Mouse (Mus musculus) intestine, postnatal 0 days (tissue): ENCODE measurements at regions not wholly inside any gene's neighbourhood (a gene's known extent, or its start where the extent isn't known, plus 50 kb on each side); places are given as distances from the start of the nearest gene placed in this dataset.

ENCODE experiments used
- ATAC-seq: fragments of 200-750 bp; cut with Nextera tagmentation; 2 replicates; pipeline ENCODE4 v1.8.0; 2017; ENCODE audit warnings: mild to moderate bottlenecking, moderate TSS enrichment, moderate library complexity
- H3K27ac ChIP-seq: fragments of 300-500 bp; sonication (generic); 2 replicates; pipeline ENCODE4 v1.5.1; 2014; ENCODE audit warnings: mild to moderate bottlenecking, low read depth, low read length, moderate library complexity
- H3K27me3 ChIP-seq: fragments of 300-500 bp; sonication (generic); replicated peaks from 2 replicates; pipeline ENCODE4 v1.6.1; 2014; ENCODE audit warnings: low read length, mixed read lengths; ENCODE audit not compliant: control insufficient read depth, insufficient read depth
- H3K36me3 ChIP-seq: fragments of 300-500 bp; sonication (generic); 2 replicates; pipeline ENCODE4 v1.6.1; 2014; ENCODE audit warnings: mild to moderate bottlenecking, moderate library complexity; ENCODE audit not compliant: control insufficient read depth, insufficient read depth
- H3K4me1 ChIP-seq: fragments of 300-500 bp; sonication (generic); replicated peaks from 2 replicates; pipeline ENCODE4 v1.6.1; 2014; ENCODE audit warnings: antibody characterized with exemption, low read length, mixed read lengths; ENCODE audit not compliant: control insufficient read depth, insufficient read depth
- H3K4me2 ChIP-seq: fragments of 300-500 bp; sonication (generic); replicated peaks from 2 replicates; pipeline ENCODE4 v1.6.1; 2014; ENCODE audit warnings: low read depth, mild to moderate bottlenecking, moderate library complexity
- H3K4me3 ChIP-seq: fragments of 300-500 bp; sonication (generic); 2 replicates; pipeline ENCODE4 v1.5.1; 2014; ENCODE audit warnings: low read depth, low read length
- H3K9ac ChIP-seq: fragments of 300-500 bp; sonication (generic); 2 replicates; pipeline ENCODE4 v1.6.1; 2014; ENCODE audit warnings: mild to moderate bottlenecking, low read depth, low read length
- H3K9me3 ChIP-seq: fragments of 300-500 bp; sonication (generic); 2 replicates; pipeline ENCODE4 v1.6.1; 2016; ENCODE audit warnings: mixed run types; ENCODE audit not compliant: control insufficient read depth
- CTCF ChIP-seq: sonication (generic); IDR thresholded peaks from 2 replicates; pipeline ENCODE4 v1.5.1; 2016; ENCODE audit warnings: low read depth, mild to moderate bottlenecking, control low read depth, antibody characterized with exemption, moderate library complexity
- WGBS: fragments of 180-500 bp; shearing (Covaris S2); extraction: QIAGEN DNeasy Blood & Tissue Kit; methylation state at CpG from one replicate; pipeline ENCODE4 v1.1.7; 2014; 5-methylcytosine and 5-hydroxymethylcytosine counted together

DNA sequence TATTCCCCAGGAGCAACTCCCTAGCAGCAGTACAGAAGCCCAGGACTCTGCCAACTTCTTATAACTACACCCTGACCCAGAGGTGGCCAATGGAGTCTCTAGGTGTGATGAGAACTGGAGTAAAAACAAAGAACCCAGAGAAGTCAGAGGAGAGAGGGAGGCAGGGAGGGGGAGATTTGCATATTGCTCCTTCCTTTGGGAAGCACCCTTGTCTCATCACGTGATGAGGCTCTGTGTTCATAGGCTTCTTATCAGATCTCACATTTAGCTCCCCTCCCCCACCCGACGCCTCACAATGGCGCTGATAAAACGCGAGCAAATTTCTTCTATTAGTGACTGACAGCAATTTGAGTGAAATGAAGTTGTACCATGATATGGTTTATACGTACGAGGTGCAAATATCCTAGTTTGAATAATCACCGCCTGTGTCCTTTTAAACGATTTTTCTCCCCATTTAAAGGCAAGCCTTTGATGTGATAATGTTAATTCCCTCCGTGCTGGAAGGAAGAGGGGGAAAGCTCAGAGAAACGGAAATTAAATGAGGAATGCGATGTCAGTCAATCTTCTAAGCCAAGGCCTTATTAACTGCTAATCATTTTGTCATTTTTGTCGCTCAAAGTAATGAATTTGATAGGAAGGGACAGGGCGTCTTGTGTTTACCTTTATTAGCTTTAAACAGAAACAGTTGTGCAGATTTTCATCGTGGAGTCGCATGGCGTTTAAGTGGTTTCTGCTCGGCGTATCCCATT, 273.3 kb downstream of the Irx1 start:
- Histone ChIP-seq H3K27ac (no peak overlapping the region), H3K4me2 (no peak overlapping the region)

GRCm38 (mm10) chr13:71689187-71689586, 274.3 kb downstream of the Irx1 start:
- Histone ChIP-seq H3K36me3 (no peaks in the 10 kb centered on the region), H3K4me2 (no peak overlapping the region), H3K4me3 (no peak overlapping the region), H3K9me3 (no peaks in the 10 kb centered on the region), H3K27me3 (no peaks in the 10 kb centered on the region), H3K27ac (no peak overlapping the region), H3K4me1 (no peaks in the 10 kb centered on the region), H3K9ac (no peak overlapping the region)
- ATAC-seq: no peak
- TF ChIP-seq CTCF: no peak
- 56% methylated on average over 9 of the region's 9 CpGs for WGBS

More for the DNA sequence above, 273.3 kb downstream of the Irx1 start:
- no peak for ATAC-seq
- no peaks in the 10 kb centered on the region for H3K4me1 ChIP-seq
- no peak overlapping the region for H3K9ac ChIP-seq
- H3K27me3 ChIP-seq: no peaks in the 10 kb centered on the region
- WGBS: 28% methylated on average over 20 of the region's 20 CpGs
- no peaks in the 10 kb centered on the region for H3K9me3 ChIP-seq
- TF ChIP-seq CTCF: no peak
- H3K36me3 ChIP-seq: no peaks in the 10 kb centered on the region
- H3K4me3 ChIP-seq: no peak overlapping the region

DNA sequence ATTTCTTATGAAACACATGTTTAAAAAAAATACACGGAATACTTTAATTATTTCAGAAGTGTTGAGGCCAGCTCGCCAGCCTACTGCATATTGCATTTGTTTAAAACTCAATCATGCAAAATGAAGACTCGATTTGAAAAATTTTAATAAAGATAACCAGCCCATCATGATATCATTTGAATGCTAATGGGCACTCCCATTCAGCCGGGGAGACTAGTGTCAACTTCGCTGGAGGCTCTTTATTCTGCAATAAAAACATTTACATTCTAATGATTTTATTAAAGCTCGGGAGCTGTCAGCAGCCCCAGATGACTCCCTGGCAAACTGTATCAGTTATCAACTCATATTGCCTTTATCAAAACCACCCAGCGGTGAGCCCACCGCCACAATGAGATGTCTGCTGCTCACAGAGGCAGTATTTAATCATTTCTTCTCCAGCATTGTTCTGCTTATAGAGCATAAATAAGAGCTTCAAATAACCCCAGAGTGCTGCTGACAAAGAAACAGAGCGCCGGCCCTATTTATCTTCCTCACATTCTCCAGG, 287.4 kb downstream of the Irx1 start:
- Histone ChIP-seq H3K4me2 (no peak overlapping the region), H3K27ac (no peak overlapping the region), H3K4me3 (no peak overlapping the region), H3K9ac (no peak overlapping the region), H3K27me3 (no peaks in the 10 kb centered on the region), H3K4me1 (no peaks in the 10 kb centered on the region), H3K36me3 (no peaks in the 10 kb centered on the region), H3K9me3 (no peaks in the 10 kb centered on the region)
- 75% methylated on average over 10 of the region's 10 CpGs for WGBS
- no peak for ATAC-seq
- no peak for TF ChIP-seq CTCF

- Histone ChIP-seq H3K27me3 (no peaks in the 10 kb centered on the region), H3K9me3 (no peaks in the 10 kb centered on the region), H3K4me2 (no peak overlapping the region), H3K4me3 (no peak overlapping the region), H3K36me3 (no peaks in the 10 kb centered on the region), H3K4me1 (no peaks in the 10 kb centered on the region), H3K9ac (no peak overlapping the region), H3K27ac (no peak overlapping the region)
- 74% methylated on average over 6 of the region's 6 CpGs for WGBS
- no peak for TF ChIP-seq CTCF
- ATAC-seq: no peak
Measured at GRCm38 (mm10) chr13:71669956-71670739, 293.4 kb downstream of the Irx1 start.

DNA sequence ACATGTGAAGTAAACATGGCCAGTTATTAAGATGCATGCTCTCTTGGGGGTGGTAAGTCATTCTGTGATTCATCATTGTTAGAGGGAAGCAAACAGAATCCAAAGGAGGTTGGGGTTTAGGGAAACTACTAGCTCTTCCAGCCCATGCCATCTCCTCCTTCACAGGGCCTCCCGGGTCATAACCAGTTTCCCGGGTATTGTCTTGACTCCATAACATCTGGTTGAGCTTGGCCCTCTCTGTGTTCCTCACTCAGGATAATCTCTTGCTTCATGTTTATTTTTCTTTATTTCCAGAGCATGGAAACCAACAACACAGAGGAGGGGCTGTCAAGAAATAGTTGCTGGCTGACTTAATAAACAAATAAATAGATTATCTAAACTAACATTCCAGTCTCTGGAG, 295.3 kb downstream of the Irx1 start:
- no peaks in the 10 kb centered on the region for H3K4me1 ChIP-seq
- TF ChIP-seq CTCF: no peak
- H3K27ac ChIP-seq: no peak overlapping the region
- H3K27me3 ChIP-seq: no peaks in the 10 kb centered on the region
- WGBS: 65% methylated on average over 2 of the region's 2 CpGs
- H3K4me3 ChIP-seq: no peak overlapping the region
- no peak overlapping the region for H3K9ac ChIP-seq
- H3K4me2 ChIP-seq: no peak overlapping the region
- H3K36me3 ChIP-seq: no peaks in the 10 kb centered on the region
- no peaks in the 10 kb centered on the region for H3K9me3 ChIP-seq
- no peak for ATAC-seq

- WGBS: 65% methylated on average over 7 of the region's 7 CpGs
- TF ChIP-seq CTCF: no peak
Measured at GRCm38 (mm10) chr13:71665221-71665916, 298.2 kb downstream of the Irx1 start.

More at GRCm38 (mm10) chr13:71665221-71665916, 298.2 kb downstream of the Irx1 start:
- Histone ChIP-seq H3K27ac (no peak overlapping the region), H3K9me3 (no peaks in the 10 kb centered on the region), H3K36me3 (no peaks in the 10 kb centered on the region), H3K9ac (no peak overlapping the region), H3K4me2 (no peak overlapping the region), H3K4me3 (no peak overlapping the region), H3K27me3 (no peaks in the 10 kb centered on the region), H3K4me1 (no peaks in the 10 kb centered on the region)
- no peak for ATAC-seq
